Mouse (Mus musculus) thymus, adult 2 months (tissue): Measurements from ENCODE around the gene Clstn1. TPM values are rescaled to one million over a fixed set of nuclear protein-coding genes. Genes with fewer than 3 reads are reported as not detected.

Experiments
- DNase-seq: peaks from one replicate; pipeline ENCODE4 v3.0.0; 2021
- H3K27ac ChIP-seq: fragments of 200-500 bp; 2 replicates; pipeline ENCODE4 v1.5.1; 2012; ENCODE audit warnings: low read length, control low read depth; ENCODE audit not compliant: control insufficient read depth, insufficient read depth
- H3K27me3 ChIP-seq: fragments of 200-500 bp; 2 replicates; pipeline ENCODE4 v1.6.1; 2012; ENCODE audit warnings: mild to moderate bottlenecking, low read length, moderate library complexity, mixed read lengths; ENCODE audit not compliant: control insufficient read depth, insufficient read depth
- H3K36me3 ChIP-seq: fragments of 200-500 bp; 2 replicates; pipeline ENCODE4 v1.6.1; 2012; ENCODE audit warnings: mild to moderate bottlenecking, low read length, moderate library complexity; ENCODE audit not compliant: control insufficient read depth, insufficient read depth
- H3K4me1 ChIP-seq: fragments of 200-500 bp; replicated peaks from 2 replicates; pipeline ENCODE4 v1.6.1; 2012; ENCODE audit warnings: low read length; ENCODE audit not compliant: control insufficient read depth, insufficient read depth
- H3K4me3 ChIP-seq: fragments of 200-500 bp; 2 replicates; pipeline ENCODE4 v1.5.1; 2012; ENCODE audit warnings: mild to moderate bottlenecking, low read length, control low read depth, moderate library complexity; ENCODE audit not compliant: control insufficient read depth, insufficient read depth
- CTCF ChIP-seq: fragments of 200-500 bp; IDR thresholded peaks from 2 replicates; pipeline ENCODE4 v1.5.1; 2012; ENCODE audit warnings: mild to moderate bottlenecking, control low read depth, low read length, moderate library complexity, borderline replicate concordance; ENCODE audit not compliant: control insufficient read depth, poor library complexity, insufficient read depth; ENCODE audit errors: extremely low read depth
- POLR2A ChIP-seq: fragments of 200-500 bp; IDR thresholded peaks from 2 replicates; pipeline ENCODE4 v1.6.1; 2012; ENCODE audit warnings: mild to moderate bottlenecking, low read length, control low read depth, moderate library complexity; ENCODE audit not compliant: control insufficient read depth, poor library complexity, insufficient read depth; ENCODE audit errors: extremely low read depth
- WGBS: fragments of 180-500 bp; shearing (Covaris S2); methylation state at CpG from one replicate; pipeline ENCODE4 v1.1.7; 2018; 5-methylcytosine and 5-hydroxymethylcytosine counted together
- polyA plus RNA-seq: library from polyadenylated mRNA; depleted of rRNA; stranded (reverse); fragments of >200 nt; gene quantifications from 2 replicates; pipeline ENCODE4 v1.2.3, GENCODE M21; 2012

Gene Clstn1
- polyA plus RNA-seq, 1 experiment: 24.5 TPM

DNA sequence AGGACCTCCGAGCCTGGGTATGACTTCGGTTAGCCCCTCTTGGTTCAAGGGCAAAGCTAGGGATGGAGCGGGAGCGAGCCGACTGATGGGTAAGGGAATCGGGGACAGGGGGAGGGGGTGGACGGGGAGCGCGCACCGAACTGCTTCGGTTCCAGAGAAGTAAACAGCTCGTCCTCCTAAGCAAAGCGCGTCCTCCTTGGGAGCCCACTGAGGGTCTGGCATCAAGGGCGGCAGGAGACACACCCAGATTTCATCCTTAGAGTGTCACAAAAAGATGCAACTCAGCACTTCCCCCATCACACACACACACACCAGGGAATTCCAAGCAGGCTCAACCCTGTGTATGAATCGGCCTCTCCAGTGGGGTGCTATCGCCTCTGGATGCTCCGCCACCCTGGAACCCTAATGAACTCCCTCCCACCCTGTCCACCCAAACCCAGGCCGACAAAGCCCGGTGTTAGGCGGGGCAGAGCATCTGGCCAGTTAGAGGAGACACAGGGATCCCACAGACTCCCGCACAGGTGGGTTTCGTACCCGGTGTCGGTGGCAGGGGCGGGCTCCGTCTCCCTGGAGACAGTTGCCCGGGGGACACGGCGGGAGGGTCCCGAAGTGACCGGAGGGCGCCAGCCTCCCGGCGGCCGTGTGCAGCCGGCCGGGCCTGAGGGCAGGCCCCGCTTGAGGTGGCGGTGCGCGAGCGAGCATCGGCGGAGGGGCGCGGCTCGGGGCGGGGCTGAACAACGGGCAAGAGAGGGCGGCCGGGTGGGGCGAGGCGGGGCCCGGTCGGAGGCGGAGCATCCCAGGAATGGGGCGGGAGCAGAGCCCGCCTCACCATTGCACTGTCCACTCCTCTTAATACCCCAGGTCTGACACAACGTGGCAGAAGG, 89.4 kb downstream of the Clstn1 start:
- peaks cover 29% of the 10 kb centered on the region for H3K36me3 ChIP-seq
- no peak overlapping the region for H3K27ac ChIP-seq
- H3K4me3 ChIP-seq: no peak overlapping the region
- DNase-seq: no peak
- no peaks in the 10 kb centered on the region; the same call in 1 of the 2 replicates for H3K4me1 ChIP-seq
- TF ChIP-seq CTCF (no peak), POLR2A (no peak)
- no peaks in the 10 kb centered on the region for H3K27me3 ChIP-seq
- WGBS: 76% methylated on average over 56 of the region's 60 CpGs

DNA sequence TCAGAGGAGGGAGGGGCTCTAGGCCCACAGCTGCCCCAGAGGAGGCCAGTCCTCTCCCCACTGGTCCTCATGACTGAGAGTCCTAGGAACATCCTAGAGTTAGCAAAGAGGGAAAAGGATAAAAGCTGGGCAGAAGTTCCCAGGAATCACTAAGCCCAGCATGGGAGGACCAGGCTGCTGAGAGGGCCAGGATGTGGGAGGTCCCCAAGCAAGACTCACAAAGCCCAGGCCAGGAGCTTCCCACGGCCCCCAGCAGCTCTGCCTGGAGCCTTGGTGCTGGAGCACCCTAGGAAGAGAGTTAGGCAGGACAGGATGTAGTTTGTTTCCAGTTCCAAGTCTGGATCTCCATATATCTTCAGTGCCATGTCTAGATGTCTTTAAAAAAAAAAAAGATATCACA, 91.7 kb downstream of the Clstn1 start:
- H3K4me1 ChIP-seq: no peaks in the 10 kb centered on the region; the same call in 1 of the 2 replicates
- H3K36me3 ChIP-seq: peaks cover 9% of the 10 kb centered on the region; the same call in 1 of the 2 replicates
- TF ChIP-seq CTCF (no peak), POLR2A (no peak)
- no peak for DNase-seq
- no peaks in the 10 kb centered on the region for H3K27me3 ChIP-seq
- 92% methylated on average over 1 of the region's 1 CpGs for WGBS
- no peak overlapping the region for H3K27ac ChIP-seq
- H3K4me3 ChIP-seq: no peak overlapping the region

GRCm38 (mm10) chr4:149679056-149679770, 92.9 kb downstream of the Clstn1 start:
- no peaks in the 10 kb centered on the region; the same call in 1 of the 2 replicates for H3K4me1 ChIP-seq
- TF ChIP-seq POLR2A (no peak), CTCF (no peak)
- no peak overlapping the region for H3K27ac ChIP-seq
- no peaks in the 10 kb centered on the region for H3K27me3 ChIP-seq
- H3K36me3 ChIP-seq: no peaks in the 10 kb centered on the region
- H3K4me3 ChIP-seq: no peak overlapping the region
- 84% methylated on average over 11 of the region's 11 CpGs for WGBS
- no peak for DNase-seq

DNA sequence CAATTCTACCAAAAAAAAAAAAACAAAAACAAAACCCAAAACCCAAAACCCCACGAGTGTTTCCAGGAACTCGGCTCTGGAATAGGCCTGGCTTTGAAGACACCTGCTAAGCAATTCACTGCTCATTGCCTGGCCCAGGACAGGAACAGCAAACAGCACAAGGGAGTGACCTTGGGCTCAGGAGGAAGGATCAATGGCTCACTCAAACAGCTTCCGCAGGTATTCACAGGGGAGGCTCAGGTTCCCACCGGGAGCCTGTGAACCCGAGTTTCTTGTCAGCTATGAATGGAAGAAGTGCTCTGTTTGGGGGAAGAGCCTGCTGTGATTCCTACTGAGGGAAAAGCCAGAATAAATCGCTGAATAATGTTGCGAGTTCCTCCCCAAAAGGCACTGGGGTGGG, 97.6 kb downstream of the Clstn1 start:
- Histone ChIP-seq H3K36me3 (peaks cover 4% of the 10 kb centered on the region; the same call in 1 of the 2 replicates), H3K27me3 (no peaks in the 10 kb centered on the region), H3K27ac (no peak overlapping the region), H3K4me1 (no peaks in the 10 kb centered on the region), H3K4me3 (no peak overlapping the region)
- DNase-seq: no peak
- TF ChIP-seq POLR2A (no peak), CTCF (no peak)
- 71% methylated on average over 7 of the region's 7 CpGs for WGBS

DNA sequence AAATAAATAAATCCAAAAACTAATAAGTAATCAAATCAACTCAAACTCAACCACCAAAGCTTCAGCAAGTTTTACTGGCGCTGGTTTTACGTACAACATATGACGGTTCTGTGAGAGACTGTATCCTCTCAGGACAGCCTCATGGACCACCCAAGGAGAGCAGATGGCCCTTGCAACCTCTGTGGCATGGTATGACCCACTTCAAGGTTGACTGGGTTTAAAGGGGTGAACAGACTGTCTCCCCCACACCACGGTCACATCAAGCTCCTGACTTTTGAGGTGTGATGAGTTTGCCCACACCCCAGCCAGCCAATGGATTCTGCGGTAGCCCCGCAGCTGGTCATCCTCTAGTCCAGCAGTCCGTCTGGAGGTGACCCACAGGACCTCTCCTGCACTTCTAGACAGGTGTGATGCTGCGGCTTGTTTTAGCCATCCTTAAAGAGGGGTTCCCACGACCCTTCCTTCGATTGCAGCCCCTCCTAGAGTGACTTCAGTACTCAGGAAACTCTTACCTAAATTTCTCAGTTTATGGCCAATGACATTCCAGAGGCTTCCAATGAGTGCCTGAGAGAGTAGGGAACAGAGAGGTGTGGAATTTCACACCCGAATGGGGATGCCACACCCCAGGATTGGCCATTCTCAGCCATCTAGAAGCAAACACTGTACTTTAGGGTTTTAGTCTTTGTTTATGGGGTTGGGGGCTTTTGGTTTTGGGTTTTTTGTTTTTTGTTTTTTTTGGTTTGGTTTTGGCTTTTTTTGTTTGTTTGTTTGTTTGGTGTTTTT, 98.8 kb downstream of the Clstn1 start:
- Histone ChIP-seq H3K36me3 (peaks cover 4% of the 10 kb centered on the region; the same call in 1 of the 2 replicates), H3K4me3 (no peak overlapping the region), H3K27ac (no peak overlapping the region), H3K27me3 (no peaks in the 10 kb centered on the region), H3K4me1 (peaks cover 2% of the 10 kb centered on the region; the same call in 1 of the 2 replicates)
- WGBS: 94% methylated on average over 11 of the region's 11 CpGs
- TF ChIP-seq CTCF (no peak), POLR2A (no peak)
- DNase-seq: no peak

DNA sequence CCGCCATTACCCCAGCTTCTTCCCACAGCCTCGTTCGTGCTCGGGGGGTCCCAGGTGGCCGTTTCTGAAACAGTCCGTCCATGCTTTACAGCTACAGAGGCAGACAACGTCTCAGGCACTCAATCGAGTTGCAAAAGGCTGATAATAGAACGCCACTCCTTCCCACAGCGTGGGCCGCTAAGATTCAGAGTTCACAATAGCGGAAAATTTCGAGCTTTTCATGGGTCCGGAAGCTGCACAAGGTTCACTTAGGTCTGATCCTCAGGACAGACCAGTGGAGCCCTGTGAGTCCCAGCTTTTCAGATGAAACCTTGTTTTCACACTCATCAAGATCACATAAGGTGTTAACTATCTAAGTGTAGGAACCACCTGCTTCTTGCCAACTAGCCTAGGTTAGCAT, 102.6 kb downstream of the Clstn1 start:
- Histone ChIP-seq H3K4me1 (peaks cover 16% of the 10 kb centered on the region), H3K4me3 (no peak overlapping the region), H3K27ac (no peak overlapping the region), H3K36me3 (peaks cover 4% of the 10 kb centered on the region; the same call in 1 of the 2 replicates), H3K27me3 (no peaks in the 10 kb centered on the region)
- TF ChIP-seq POLR2A (no peak), CTCF (no peak)
- no peak for DNase-seq
- WGBS: 95% methylated on average over 14 of the region's 14 CpGs
